Mouse (Mus musculus) E14TG2a.4 (cell line): ENCODE measurements around the gene Melk.
A peak's percentile ranks its signal among the peaks of the same experiment; 100 is the strongest.

Source experiments
- H3K27me3 ChIP-seq: 2 replicates; pipeline ENCODE4 v1.6.1; 2014; ENCODE audit warnings: low read length, control low read depth; ENCODE audit not compliant: insufficient read depth
- H3K36me3 ChIP-seq: 2 replicates; pipeline ENCODE4 v1.6.1; 2014; ENCODE audit warnings: low read length, control low read depth; ENCODE audit not compliant: insufficient read depth
- H3K4me1 ChIP-seq: replicated peaks from 2 replicates; pipeline ENCODE4 v1.6.1; 2014; ENCODE audit warnings: low read depth, low read length, control low read depth
- H3K4me3 ChIP-seq: replicated peaks from 2 replicates; pipeline ENCODE4 v1.5.1; 2014; ENCODE audit warnings: mild to moderate bottlenecking, low read length
- H3K9me3 ChIP-seq: 2 replicates; pipeline ENCODE4 v1.6.1; 2014; ENCODE audit warnings: low read length, control low read depth
- CTCF ChIP-seq: conservative IDR thresholded peaks from 2 replicates; pipeline ENCODE4 v1.5.1; 2014; ENCODE audit warnings: low read length
- NANOG ChIP-seq: IDR thresholded peaks from 2 replicates; pipeline ENCODE4 v1.6.1; 2014; ENCODE audit warnings: borderline replicate concordance, low read length, mixed read lengths
- POU5F1 ChIP-seq: IDR thresholded peaks from 2 replicates; pipeline ENCODE4 v1.6.1; 2014; ENCODE audit warnings: low read length, borderline replicate concordance

The Melk gene

GRCm38 (mm10) chr4:44300781-44301750, at the start of gene Melk:
Melk (plus strand) TSS chr4:44300876.
- Histone ChIP-seq H3K9me3 (no peaks in the 10 kb centered on the region), H3K4me1 (peaks cover 18% of the 10 kb centered on the region), H3K36me3 (peaks cover 28% of the 10 kb centered on the region), H3K4me3 (peak within 1 kb of the TSS; percentile 94), H3K27me3 (no peaks in the 10 kb centered on the region)
- no peak for TF ChIP-seq POU5F1
- TF ChIP-seq CTCF = no peak
- no peak for TF ChIP-seq NANOG

GRCm38 (mm10) chr4:44251521-44251920, 49.2 kb upstream of the Melk start:
- Histone ChIP-seq H3K9me3 (no peaks in the 10 kb centered on the region), H3K4me3 (no peak overlapping the region), H3K4me1 (peaks cover 72% of the 10 kb centered on the region), H3K27me3 (no peaks in the 10 kb centered on the region), H3K36me3 (no peaks in the 10 kb centered on the region)
- TF ChIP-seq CTCF = no peak
- no peak for TF ChIP-seq NANOG
- no peak for TF ChIP-seq POU5F1

- no peaks in the 10 kb centered on the region for H3K36me3 ChIP-seq
- TF ChIP-seq CTCF (no peak), POU5F1 (no peak), NANOG (no peak)
- peaks cover 70% of the 10 kb centered on the region for H3K4me1 ChIP-seq
- no peaks in the 10 kb centered on the region for H3K9me3 ChIP-seq
- H3K27me3 ChIP-seq = no peaks in the 10 kb centered on the region
- H3K4me3 ChIP-seq = peak overlapping the region; percentile 37; the same call in 1 of the 2 replicates
Measured at GRCm38 (mm10) chr4:44251966-44252916, 48.4 kb upstream of the Melk start.

- TF ChIP-seq POU5F1 (no peak), NANOG (no peak), CTCF (no peak)
- no peaks in the 10 kb centered on the region for H3K36me3 ChIP-seq
- no peaks in the 10 kb centered on the region for H3K27me3 ChIP-seq
- H3K4me1 ChIP-seq = peaks cover 63% of the 10 kb centered on the region
- H3K9me3 ChIP-seq = no peaks in the 10 kb centered on the region
- peak overlapping the region; percentile 45 for H3K4me3 ChIP-seq
Measured at GRCm38 (mm10) chr4:44253191-44253590, 47.5 kb upstream of the Melk start.

GRCm38 (mm10) chr4:44254579-44254978, 46.1 kb upstream of the Melk start:
- H3K36me3 ChIP-seq = no peaks in the 10 kb centered on the region
- peaks cover 52% of the 10 kb centered on the region for H3K4me1 ChIP-seq
- TF ChIP-seq NANOG (no peak), CTCF (no peak), POU5F1 (no peak)

GRCm38 (mm10) chr4:44259126-44259525, 41.5 kb upstream of the Melk start:
- H3K4me1 ChIP-seq = peaks cover 20% of the 10 kb centered on the region
- no peak overlapping the region for H3K4me3 ChIP-seq
- H3K9me3 ChIP-seq = no peaks in the 10 kb centered on the region
- H3K27me3 ChIP-seq = peaks cover 5% of the 10 kb centered on the region; the same call in 1 of the 2 replicates
- TF ChIP-seq POU5F1 = no peak
- no peaks in the 10 kb centered on the region for H3K36me3 ChIP-seq

More at GRCm38 (mm10) chr4:44254579-44254978, 46.1 kb upstream of the Melk start:
- H3K27me3 ChIP-seq = peaks cover 5% of the 10 kb centered on the region; the same call in 1 of the 2 replicates
- H3K9me3 ChIP-seq = no peaks in the 10 kb centered on the region
- no peak overlapping the region for H3K4me3 ChIP-seq

GRCm38 (mm10) chr4:44260244-44260643, 40.4 kb upstream of the Melk start:
- no peak overlapping the region for H3K4me3 ChIP-seq
- peaks cover 10% of the 10 kb centered on the region for H3K4me1 ChIP-seq
- peaks cover 6% of the 10 kb centered on the region for H3K9me3 ChIP-seq
- peaks cover 5% of the 10 kb centered on the region; the same call in 1 of the 2 replicates for H3K27me3 ChIP-seq
- H3K36me3 ChIP-seq = no peaks in the 10 kb centered on the region
- TF ChIP-seq POU5F1 = no peak
- TF ChIP-seq CTCF = no peak
- no peak for TF ChIP-seq NANOG

GRCm38 (mm10) chr4:44265500-44265899, 35.2 kb upstream of the Melk start:
- no peak for TF ChIP-seq NANOG
- no peak for TF ChIP-seq POU5F1
- no peak for TF ChIP-seq CTCF
- Histone ChIP-seq H3K9me3 (peaks cover 19% of the 10 kb centered on the region), H3K27me3 (no peaks in the 10 kb centered on the region), H3K4me3 (no peak overlapping the region), H3K36me3 (no peaks in the 10 kb centered on the region), H3K4me1 (no peaks in the 10 kb centered on the region)
